Mouse (Mus musculus) embryonic facial prominence, embryonic 11.5 days (tissue): Measurements from ENCODE around the gene Sh3bgrl3. TPM values are rescaled to one million over a fixed set of nuclear protein-coding genes. Genes with fewer than 3 reads are reported as not detected.
A peak's percentile ranks its signal among the peaks of the same experiment; 100 is the strongest.
"Not testable (repeated sequence)": the region's sequence is repeated elsewhere in the genome, so short reads cannot be mapped to it uniquely, and the experiment has no call there.

ENCODE experiments used
- ATAC-seq: fragments of 200-750 bp; cut with Nextera tagmentation; replicated peaks from 2 replicates; pipeline ENCODE4 v1.8.0; 2017; ENCODE audit warnings: low read depth; ENCODE audit not compliant: insufficient number of reproducible peaks, low FRiP score, low TSS enrichment
- DNase-seq: peaks from one replicate; pipeline ENCODE4 v3.0.0-alpha.2; 2015; ENCODE audit warnings: low spot score
- H3K27ac ChIP-seq: fragments of 300-500 bp; sonication (generic); replicated peaks from 2 replicates; pipeline ENCODE4 v1.5.1; 2014; ENCODE audit warnings: mild to moderate bottlenecking, low read depth, low read length, control low read depth
- H3K27me3 ChIP-seq: fragments of 300-500 bp; sonication (generic); 2 replicates; pipeline ENCODE4 v1.6.1; 2014; ENCODE audit warnings: mild to moderate bottlenecking, low read length, moderate library complexity, mixed read lengths; ENCODE audit not compliant: control insufficient read depth, insufficient read depth
- H3K36me3 ChIP-seq: fragments of 300-500 bp; sonication (generic); replicated peaks from 2 replicates; pipeline ENCODE4 v1.6.1; 2014; ENCODE audit warnings: low read depth, mild to moderate bottlenecking, low read length, moderate library complexity, mixed read lengths; ENCODE audit not compliant: control insufficient read depth, insufficient read depth
- H3K4me1 ChIP-seq: fragments of 300-500 bp; sonication (generic); 2 replicates; pipeline ENCODE4 v1.6.1; 2014; ENCODE audit warnings: low read length, mixed read lengths; ENCODE audit not compliant: control insufficient read depth, insufficient read depth
- H3K4me2 ChIP-seq: fragments of 300-500 bp; sonication (generic); 2 replicates; pipeline ENCODE4 v1.6.1; 2014; ENCODE audit warnings: low read depth, mild to moderate bottlenecking, control low read depth, low read length, moderate library complexity
- H3K4me3 ChIP-seq: fragments of 300-500 bp; sonication (generic); 2 replicates; pipeline ENCODE4 v1.5.1; 2014; ENCODE audit warnings: low read depth, low read length, control low read depth
- H3K9ac ChIP-seq: fragments of 300-500 bp; sonication (generic); replicated peaks from 2 replicates; pipeline ENCODE4 v1.6.1; 2014; ENCODE audit warnings: mild to moderate bottlenecking, control low read depth, low read length
- H3K9me3 ChIP-seq: fragments of 300-500 bp; sonication (generic); replicated peaks from 2 replicates; pipeline ENCODE4 v1.6.1; 2016; ENCODE audit warnings: mild to moderate bottlenecking, low read length, inconsistent platforms, mixed read lengths; ENCODE audit not compliant: control insufficient read depth
- WGBS: fragments of 180-500 bp; shearing (Covaris S2); extraction: QIAGEN DNeasy Blood & Tissue Kit; methylation state at CpG from one replicate; pipeline ENCODE4 v1.1.7; 2014; 5-methylcytosine and 5-hydroxymethylcytosine counted together
- polyA plus RNA-seq: library from polyadenylated mRNA; unstranded; fragments of >200 nt; fragmentation: Nextera tagmentation; extraction: Ambion mirVana; gene quantifications from 2 replicates; pipeline ENCODE4 v1.2.1, GENCODE M21; 2014

The Sh3bgrl3 gene
- polyA plus RNA-seq, 1 experiment from 2014 or later = 316 TPM

GRCm38 (mm10) chr4:134149389-134149788, 20.8 kb upstream of the Sh3bgrl3 start:
- Histone ChIP-seq H3K27me3 (no peaks in the 10 kb centered on the region), H3K9me3 (no peaks in the 10 kb centered on the region), H3K4me3 (no peak overlapping the region), H3K36me3 (peaks cover 3% of the 10 kb centered on the region), H3K4me2 (no peak overlapping the region), H3K9ac (no peak overlapping the region), H3K4me1 (no peaks in the 10 kb centered on the region), H3K27ac (no peak overlapping the region)
- DNase-seq (no peak), ATAC-seq (no peak)
- 92% methylated on average over 4 of the region's 4 CpGs for WGBS

GRCm38 (mm10) chr4:134144297-134144696, 15.7 kb upstream of the Sh3bgrl3 start:
- not testable (repeated sequence) for ATAC-seq, H3K4me2 ChIP-seq, DNase-seq, H3K4me1 ChIP-seq, H3K36me3 ChIP-seq, H3K4me3 ChIP-seq, H3K27ac ChIP-seq, H3K9me3 ChIP-seq, H3K27me3 ChIP-seq, H3K9ac ChIP-seq
- WGBS = 92% methylated on average over 5 of the region's 5 CpGs

- no peaks in the 10 kb centered on the region for H3K27me3 ChIP-seq
- ATAC-seq = no peak
- H3K36me3 ChIP-seq = no peaks in the 10 kb centered on the region
- H3K27ac ChIP-seq = no peak overlapping the region
- H3K9me3 ChIP-seq = no peaks in the 10 kb centered on the region
- H3K9ac ChIP-seq = no peak overlapping the region
- no peak overlapping the region for H3K4me2 ChIP-seq
- WGBS = 81% methylated on average over 2 of the region's 2 CpGs
- H3K4me1 ChIP-seq = no peaks in the 10 kb centered on the region; the same call in 1 of the 2 replicates
- H3K4me3 ChIP-seq = no peak overlapping the region
- DNase-seq = no peak
These were observed 10.3 kb upstream of the Sh3bgrl3 start for GRCm38 (mm10) chr4:134138857-134139256.

- no peaks in the 10 kb centered on the region for H3K36me3 ChIP-seq
- no peak overlapping the region for H3K4me3 ChIP-seq
- H3K9me3 ChIP-seq = no peaks in the 10 kb centered on the region
- no peak for ATAC-seq
- no peaks in the 10 kb centered on the region; the same call in 1 of the 2 replicates for H3K4me1 ChIP-seq
- WGBS = 40% methylated on average over 3 of the region's 3 CpGs
- H3K4me2 ChIP-seq = no peak overlapping the region
- H3K27me3 ChIP-seq = no peaks in the 10 kb centered on the region
- no peak overlapping the region for H3K9ac ChIP-seq
- 0 out of 2 replicates have a peak overlapping the region, but pooled peaks have one; percentile 14 for H3K27ac ChIP-seq
- peak; percentile 65 for DNase-seq
These were observed 7.8 kb upstream of the Sh3bgrl3 start for GRCm38 (mm10) chr4:134136280-134136926.

GRCm38 (mm10) chr4:134132519-134133095, 4.0 kb upstream of the Sh3bgrl3 start:
- no peaks in the 10 kb centered on the region for H3K9me3 ChIP-seq
- no peak for DNase-seq
- H3K27me3 ChIP-seq = no peaks in the 10 kb centered on the region
- no peak overlapping the region for H3K4me2 ChIP-seq
- no peak for ATAC-seq
- peaks cover 3% of the 10 kb centered on the region; the same call in 1 of the 2 replicates for H3K36me3 ChIP-seq
- H3K9ac ChIP-seq = no peak overlapping the region
- no peak overlapping the region for H3K4me3 ChIP-seq
- 79% methylated on average over 8 of the region's 8 CpGs for WGBS
- no peak overlapping the region for H3K27ac ChIP-seq
- peaks cover 5% of the 10 kb centered on the region for H3K4me1 ChIP-seq

GRCm38 (mm10) chr4:134132117-134132516, 3.5 kb upstream of the Sh3bgrl3 start:
- H3K4me2 ChIP-seq = no peak overlapping the region
- no peak overlapping the region for H3K27ac ChIP-seq
- H3K9me3 ChIP-seq = no peaks in the 10 kb centered on the region
- H3K9ac ChIP-seq = no peak overlapping the region
- ATAC-seq = no peak
- H3K4me3 ChIP-seq = no peak overlapping the region
- no peak for DNase-seq
- 84% methylated on average over 3 of the region's 3 CpGs for WGBS
- H3K36me3 ChIP-seq = peaks cover 3% of the 10 kb centered on the region; the same call in 1 of the 2 replicates
- H3K27me3 ChIP-seq = no peaks in the 10 kb centered on the region
- H3K4me1 ChIP-seq = peaks cover 5% of the 10 kb centered on the region

GRCm38 (mm10) chr4:134129482-134129881, 893 bp upstream of the Sh3bgrl3 start:
- H3K27ac ChIP-seq = no peak overlapping the region
- ATAC-seq (no peak), DNase-seq (no peak)
- 46% methylated on average over 6 of the region's 6 CpGs for WGBS
- H3K9me3 ChIP-seq = no peaks in the 10 kb centered on the region
- peak overlapping the region; percentile 88 for H3K9ac ChIP-seq
- H3K36me3 ChIP-seq = peaks cover 3% of the 10 kb centered on the region; the same call in 1 of the 2 replicates
- no peaks in the 10 kb centered on the region for H3K27me3 ChIP-seq
- H3K4me3 ChIP-seq = no peak overlapping the region
- H3K4me2 ChIP-seq = peak overlapping the region; percentile 89
- H3K4me1 ChIP-seq = peaks cover 5% of the 10 kb centered on the region; the same call in 1 of the 2 replicates

- peak overlapping the region; percentile 88 for H3K9ac ChIP-seq
- H3K27ac ChIP-seq = peak overlapping the region; percentile 70
- peaks cover 3% of the 10 kb centered on the region; the same call in 1 of the 2 replicates for H3K36me3 ChIP-seq
- peak overlapping the region; percentile 89 for H3K4me2 ChIP-seq
- no peaks in the 10 kb centered on the region for H3K27me3 ChIP-seq
- peaks cover 5% of the 10 kb centered on the region; the same call in 1 of the 2 replicates for H3K4me1 ChIP-seq
- H3K9me3 ChIP-seq = no peaks in the 10 kb centered on the region
- WGBS = 1% methylated on average over 14 of the region's 14 CpGs
- DNase-seq = no peak
- peak; percentile 17; the same call in 1 of the 2 replicates for ATAC-seq
- peak overlapping the region; percentile 82 for H3K4me3 ChIP-seq
These were observed 384 bp upstream of the Sh3bgrl3 start for GRCm38 (mm10) chr4:134128983-134129362.
